Mouse (Mus musculus) heart, embryonic 15.5 days (tissue): ENCODE data around the gene Rbx1. TPM values are rescaled to one million over a fixed set of nuclear protein-coding genes. Genes with fewer than 3 reads are reported as not detected.

Experiments used
- ATAC-seq: fragments of 200-750 bp; cut with Nextera tagmentation; replicated peaks from 2 replicates; pipeline ENCODE4 v1.8.0; 2017; ENCODE audit warnings: low read depth, moderate TSS enrichment; ENCODE audit not compliant: insufficient number of reproducible peaks, insufficient read depth, low FRiP score
- H3K27ac ChIP-seq: fragments of 300-500 bp; sonication (generic); 2 replicates; pipeline ENCODE4 v1.5.1; 2015; ENCODE audit warnings: mild to moderate bottlenecking, inconsistent platforms
- H3K27me3 ChIP-seq: fragments of 300-500 bp; sonication (generic); 2 replicates; pipeline ENCODE4 v1.6.1; 2015; ENCODE audit warnings: inconsistent platforms
- H3K36me3 ChIP-seq: fragments of 300-500 bp; sonication (generic); 2 replicates; pipeline ENCODE4 v1.6.1; 2015; ENCODE audit warnings: mild to moderate bottlenecking, inconsistent platforms
- H3K4me1 ChIP-seq: fragments of 300-500 bp; sonication (generic); replicated peaks from 2 replicates; pipeline ENCODE4 v1.6.1; 2015; ENCODE audit warnings: inconsistent platforms
- H3K4me2 ChIP-seq: fragments of 300-500 bp; sonication (generic); 2 replicates; pipeline ENCODE4 v1.6.1; 2015; ENCODE audit warnings: inconsistent platforms, mild to moderate bottlenecking, moderate library complexity
- H3K4me3 ChIP-seq: fragments of 300-500 bp; sonication (generic); 2 replicates; pipeline ENCODE4 v1.5.1; 2015; ENCODE audit warnings: mild to moderate bottlenecking, inconsistent platforms
- H3K9ac ChIP-seq: fragments of 300-500 bp; sonication (generic); 2 replicates; pipeline ENCODE4 v1.6.1; 2015; ENCODE audit warnings: mild to moderate bottlenecking, inconsistent platforms
- H3K9me3 ChIP-seq: fragments of 300-500 bp; sonication (generic); replicated peaks from 2 replicates; pipeline ENCODE4 v1.6.1; 2016; ENCODE audit warnings: inconsistent platforms
- whole genome bisulfite sequencing: fragments of 180-500 bp; shearing (Covaris S2); methylation state at CpG from one replicate; pipeline ENCODE4 v1.1.7; 2015; ENCODE audit warnings: mixed read lengths; 5-methylcytosine and 5-hydroxymethylcytosine counted together
- polyA plus RNA-seq: library from polyadenylated mRNA; unstranded; fragments of >200 nt; fragmentation: Nextera tagmentation; extraction: Ambion mirVana; gene quantifications from 2 replicates; pipeline ENCODE4 v1.2.1, GENCODE M21; 2015

Rbx1 gene
- polyA plus RNA-seq, 1 experiment from 2014 or later = 354 TPM

- 78% methylated on average over 6 of the region's 6 CpGs for WGBS
- ATAC-seq = no peak
- Histone ChIP-seq H3K27ac (no peak overlapping the region), H3K9me3 (no peaks in the 10 kb centered on the region), H3K36me3 (no peaks in the 10 kb centered on the region), H3K27me3 (no peaks in the 10 kb centered on the region), H3K4me1 (peaks cover 3% of the 10 kb centered on the region; the same call in 1 of the 2 replicates), H3K9ac (no peak overlapping the region), H3K4me3 (no peak overlapping the region), H3K4me2 (no peak overlapping the region)
These were observed 17.6 kb downstream of the Rbx1 start for GRCm38 (mm10) chr15:81483691-81484090.

DNA sequence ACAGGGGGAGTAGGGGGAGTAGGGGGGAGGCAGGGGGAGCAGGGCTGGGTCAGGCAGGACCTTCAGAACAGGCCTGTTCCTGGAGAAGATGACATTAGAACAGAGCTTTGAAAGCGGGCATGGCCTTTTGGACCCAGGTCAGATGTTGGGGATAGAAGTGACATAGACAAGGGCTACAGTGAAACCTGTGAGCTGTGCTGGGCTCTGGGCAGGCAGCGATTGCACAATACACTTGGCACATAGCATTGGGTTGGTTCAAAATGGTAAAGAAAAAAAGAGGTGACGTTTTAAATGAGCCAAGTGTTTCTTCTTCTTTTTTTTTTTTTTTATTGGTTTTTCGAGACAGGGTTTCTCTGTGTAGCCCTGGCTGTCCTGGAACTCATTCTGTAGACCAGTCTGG, 19.4 kb downstream of the Rbx1 start:
- ATAC-seq = no peak
- Histone ChIP-seq H3K4me3 (no peak overlapping the region), H3K9ac (no peak overlapping the region), H3K27ac (no peak overlapping the region), H3K27me3 (no peaks in the 10 kb centered on the region), H3K4me2 (no peak overlapping the region), H3K36me3 (no peaks in the 10 kb centered on the region), H3K9me3 (no peaks in the 10 kb centered on the region), H3K4me1 (peaks cover 3% of the 10 kb centered on the region; the same call in 1 of the 2 replicates)
- WGBS = 81% methylated on average over 4 of the region's 4 CpGs

DNA sequence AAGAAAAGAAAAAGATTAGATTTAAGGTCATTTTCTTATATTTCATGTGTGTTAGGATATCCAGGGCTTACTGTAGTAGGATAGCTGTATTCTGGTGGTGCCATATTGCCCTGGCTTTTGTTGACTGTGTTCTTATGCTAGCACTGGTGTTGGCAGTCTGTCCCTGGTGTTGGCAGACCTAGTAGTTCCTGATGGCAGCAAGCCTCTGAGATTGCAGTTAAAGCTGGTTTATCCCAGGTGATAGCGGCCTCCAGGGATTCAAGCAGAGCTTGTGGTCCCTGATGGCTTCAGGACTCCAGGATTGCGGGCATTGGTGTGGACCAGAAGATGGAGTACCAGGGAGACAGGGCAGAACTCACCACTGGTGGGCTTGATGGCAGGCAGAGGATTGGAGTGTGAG, 37.4 kb downstream of the Rbx1 start:
- Histone ChIP-seq H3K4me3 (no peak overlapping the region), H3K4me1 (no peaks in the 10 kb centered on the region), H3K4me2 (no peak overlapping the region), H3K27ac (no peak overlapping the region), H3K9ac (no peak overlapping the region), H3K27me3 (no peaks in the 10 kb centered on the region), H3K36me3 (no peaks in the 10 kb centered on the region), H3K9me3 (no peaks in the 10 kb centered on the region)
- ATAC-seq = no peak
- WGBS = 77% methylated on average over 2 of the region's 2 CpGs

DNA sequence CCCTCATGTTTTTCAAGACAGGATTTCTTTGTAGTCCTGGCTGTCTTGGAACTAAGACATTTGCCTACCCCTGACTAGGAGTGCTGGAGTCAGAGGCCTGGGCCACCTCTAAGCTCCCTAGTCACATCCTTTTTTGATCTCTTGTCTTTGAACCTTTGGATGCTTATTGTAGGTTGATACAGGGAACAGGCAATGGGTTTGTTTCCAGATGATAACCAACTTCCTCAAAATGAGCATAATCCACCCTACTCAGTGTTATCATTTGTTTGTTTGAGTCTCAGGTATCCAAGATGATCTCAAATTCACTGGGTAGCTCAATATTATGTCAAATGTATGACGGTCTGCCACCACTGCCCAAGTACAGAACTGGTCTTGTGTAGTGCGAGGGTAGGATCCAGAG, 37.9 kb downstream of the Rbx1 start:
- 92% methylated on average over 2 of the region's 2 CpGs for WGBS
- Histone ChIP-seq H3K4me3 (no peak overlapping the region), H3K27me3 (no peaks in the 10 kb centered on the region), H3K9me3 (no peaks in the 10 kb centered on the region), H3K9ac (no peak overlapping the region), H3K4me2 (no peak overlapping the region), H3K36me3 (no peaks in the 10 kb centered on the region), H3K27ac (no peak overlapping the region), H3K4me1 (no peaks in the 10 kb centered on the region)
- no peak for ATAC-seq

DNA sequence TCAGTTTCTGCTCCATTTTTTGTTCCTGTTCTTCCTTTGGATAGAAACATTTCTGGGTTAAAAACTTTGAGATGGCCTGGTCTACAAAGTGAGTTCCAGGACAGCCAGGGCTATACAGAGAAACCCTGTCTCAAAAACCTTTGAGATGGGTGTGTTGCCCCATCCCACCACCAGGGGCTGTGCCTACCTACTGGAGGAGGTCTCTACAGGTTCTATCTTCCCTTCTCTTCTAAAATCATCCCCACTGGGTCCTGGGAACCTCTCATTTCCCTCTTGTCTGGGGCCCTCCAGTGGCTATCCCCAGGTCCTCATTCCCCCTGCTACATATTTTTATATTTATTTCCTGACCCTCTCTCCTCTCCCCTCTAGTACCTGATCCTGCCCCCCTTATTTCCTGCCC, 41.1 kb downstream of the Rbx1 start:
- no peaks in the 10 kb centered on the region for H3K9me3 ChIP-seq
- H3K4me3 ChIP-seq = no peak overlapping the region
- H3K27ac ChIP-seq = no peak overlapping the region
- H3K27me3 ChIP-seq = no peaks in the 10 kb centered on the region
- no peak overlapping the region for H3K9ac ChIP-seq
- ATAC-seq = no peak
- no peak overlapping the region for H3K4me2 ChIP-seq
- peaks cover 6% of the 10 kb centered on the region for H3K4me1 ChIP-seq
- no peaks in the 10 kb centered on the region for H3K36me3 ChIP-seq

- 71% methylated on average over 4 of the region's 4 CpGs for WGBS
- Histone ChIP-seq H3K4me1 (peaks cover 14% of the 10 kb centered on the region), H3K9me3 (no peaks in the 10 kb centered on the region), H3K4me2 (no peak overlapping the region), H3K27me3 (no peaks in the 10 kb centered on the region), H3K9ac (no peak overlapping the region), H3K36me3 (no peaks in the 10 kb centered on the region), H3K27ac (no peak overlapping the region), H3K4me3 (no peak overlapping the region)
- no peak for ATAC-seq
These were observed 44.5 kb downstream of the Rbx1 start for GRCm38 (mm10) chr15:81510621-81511020.

GRCm38 (mm10) chr15:81511601-81512261, 45.6 kb downstream of the Rbx1 start:
- peaks cover 14% of the 10 kb centered on the region for H3K4me1 ChIP-seq
- no peaks in the 10 kb centered on the region for H3K9me3 ChIP-seq
- H3K27me3 ChIP-seq = no peaks in the 10 kb centered on the region
- ATAC-seq = no peak
- H3K4me2 ChIP-seq = peak overlapping the region; percentile 62
- peak overlapping the region; percentile 54 for H3K27ac ChIP-seq
- H3K4me3 ChIP-seq = peak overlapping the region; percentile 35
- H3K9ac ChIP-seq = peak overlapping the region; percentile 41; the same call in 1 of the 2 replicates
- WGBS = 31% methylated on average over 21 of the region's 21 CpGs
- H3K36me3 ChIP-seq = no peaks in the 10 kb centered on the region

DNA sequence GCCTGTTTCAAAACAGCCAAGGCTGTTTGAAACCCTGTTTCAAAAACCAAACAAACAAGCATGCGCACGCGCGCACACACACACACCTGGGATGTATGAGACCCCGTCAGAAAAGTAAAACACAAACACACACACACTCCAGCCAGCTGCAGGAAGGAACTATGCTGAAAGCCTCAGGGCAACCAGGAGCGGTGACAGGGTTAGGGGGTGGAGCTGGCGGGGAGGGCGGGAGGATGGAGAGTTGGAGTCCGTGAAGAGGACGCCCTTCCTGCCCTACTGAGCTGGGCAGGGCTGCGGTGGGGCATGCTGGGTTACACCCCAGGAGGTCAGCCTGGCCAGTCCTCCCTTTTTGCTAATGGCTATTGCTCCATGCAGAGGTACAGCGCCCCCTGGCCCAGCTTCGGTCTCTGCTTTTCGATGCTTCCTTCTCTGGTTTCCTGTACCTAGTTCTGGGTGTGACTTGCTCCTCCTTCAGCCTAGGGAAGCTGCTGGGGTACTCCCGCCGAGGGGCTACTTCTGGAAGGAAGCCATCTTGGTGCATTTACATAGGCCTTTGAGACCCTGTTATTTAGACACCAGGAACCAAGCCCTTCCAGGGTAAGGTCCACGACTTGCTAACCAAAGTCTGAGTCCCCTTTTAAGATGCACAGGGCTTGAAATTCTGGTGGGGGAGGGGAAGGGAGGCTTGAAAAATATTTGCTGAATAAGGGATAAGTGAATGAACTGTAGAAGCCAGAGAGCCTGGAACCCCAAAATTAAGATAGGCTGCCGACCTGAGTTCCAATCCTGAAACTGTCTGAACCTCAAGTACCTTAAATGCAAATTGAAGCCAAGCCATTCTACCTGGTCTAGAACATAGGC, 48.2 kb downstream of the Rbx1 start:
- H3K27me3 ChIP-seq = no peaks in the 10 kb centered on the region
- peak overlapping the region; percentile 43 for H3K4me3 ChIP-seq
- 0 out of 2 replicates have a peak overlapping the region, but pooled peaks have one; percentile 23 for H3K9ac ChIP-seq
- no peaks in the 10 kb centered on the region for H3K9me3 ChIP-seq
- no peaks in the 10 kb centered on the region for H3K36me3 ChIP-seq
- peak; percentile 95 for ATAC-seq
- WGBS = 10% methylated on average over 18 of the region's 18 CpGs
- H3K4me2 ChIP-seq = peak overlapping the region; percentile 71
- H3K27ac ChIP-seq = peak overlapping the region; percentile 34
- H3K4me1 ChIP-seq = peaks cover 14% of the 10 kb centered on the region

DNA sequence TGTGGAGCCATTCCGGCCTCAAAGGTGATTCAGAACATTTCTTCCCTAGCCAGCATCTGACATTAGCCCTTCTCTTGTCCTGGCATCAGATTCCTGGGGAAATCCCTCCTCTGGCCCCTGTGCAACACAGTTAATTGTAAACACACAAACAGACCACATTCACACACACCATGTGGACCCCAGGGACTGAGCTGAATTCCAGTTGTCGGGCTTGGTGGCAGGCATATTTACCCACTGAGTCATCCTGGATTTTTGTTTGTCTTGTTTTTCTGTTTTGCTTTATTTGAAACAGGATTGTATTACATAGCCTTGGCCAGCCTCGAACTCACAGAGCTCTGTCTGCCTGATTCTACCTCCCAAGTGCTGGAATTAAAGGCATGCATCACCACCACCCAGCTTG, 49.1 kb downstream of the Rbx1 start:
- Histone ChIP-seq H3K4me2 (no peak overlapping the region), H3K4me1 (peaks cover 14% of the 10 kb centered on the region), H3K27ac (no peak overlapping the region), H3K4me3 (no peak overlapping the region), H3K9ac (no peak overlapping the region), H3K9me3 (no peaks in the 10 kb centered on the region), H3K27me3 (no peaks in the 10 kb centered on the region), H3K36me3 (no peaks in the 10 kb centered on the region)
- 84% methylated on average over 3 of the region's 3 CpGs for WGBS
- ATAC-seq = no peak

- Histone ChIP-seq H3K27me3 (no peaks in the 10 kb centered on the region), H3K9me3 (no peaks in the 10 kb centered on the region), H3K9ac (no peak overlapping the region), H3K4me3 (no peak overlapping the region), H3K36me3 (no peaks in the 10 kb centered on the region), H3K4me2 (no peak overlapping the region), H3K27ac (no peak overlapping the region), H3K4me1 (peaks cover 9% of the 10 kb centered on the region)
- WGBS = 36% methylated on average over 6 of the region's 6 CpGs
- ATAC-seq = no peak
These were observed 51.9 kb downstream of the Rbx1 start for GRCm38 (mm10) chr15:81518031-81518430.

DNA sequence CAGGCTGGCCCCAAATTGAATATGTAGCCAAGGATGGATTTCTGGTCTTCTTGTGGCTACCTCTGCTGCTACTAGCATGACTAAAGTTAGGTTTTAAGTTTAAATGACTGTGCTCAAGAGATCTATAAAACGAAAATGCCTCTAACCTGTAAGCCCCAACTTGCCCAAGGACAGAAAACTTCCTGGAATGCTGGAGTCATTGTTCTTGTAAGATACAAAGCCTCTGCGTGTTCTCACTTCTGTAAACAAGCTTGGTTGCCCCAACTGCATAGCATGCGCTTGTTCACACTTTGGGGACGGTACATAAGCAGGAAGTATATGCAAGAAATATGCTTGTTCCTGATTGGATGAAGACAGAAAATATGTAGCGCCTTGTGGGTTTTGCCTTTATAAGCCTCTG, 52.7 kb downstream of the Rbx1 start:
- H3K36me3 ChIP-seq = no peaks in the 10 kb centered on the region
- ATAC-seq = no peak

More for the DNA sequence above, 52.7 kb downstream of the Rbx1 start:
- no peaks in the 10 kb centered on the region for H3K27me3 ChIP-seq
- no peaks in the 10 kb centered on the region for H3K9me3 ChIP-seq
- H3K4me2 ChIP-seq = no peak overlapping the region
- WGBS = 70% methylated on average over 5 of the region's 5 CpGs
- no peak overlapping the region for H3K9ac ChIP-seq
- no peak overlapping the region for H3K27ac ChIP-seq
- H3K4me3 ChIP-seq = no peak overlapping the region
- peaks cover 9% of the 10 kb centered on the region for H3K4me1 ChIP-seq
